Mouse (Mus musculus) neural tube, embryonic 12.5 days (tissue): ENCODE measurements around the gene Cox8b. TPM values are rescaled to one million over a fixed set of nuclear protein-coding genes. Genes with fewer than 3 reads are reported as not detected.

Experiments
- ATAC-seq: fragments of 200-750 bp; cut with Nextera tagmentation; 2 replicates; pipeline ENCODE4 v1.8.0; 2017; ENCODE audit warnings: low read depth, mild to moderate bottlenecking, moderate TSS enrichment, moderate library complexity; ENCODE audit not compliant: low FRiP score
- H3K27ac ChIP-seq: fragments of 300-500 bp; sonication (generic); 2 replicates; pipeline ENCODE4 v1.5.1; 2016
- H3K27me3 ChIP-seq: fragments of 300-500 bp; sonication (generic); replicated peaks from 2 replicates; pipeline ENCODE4 v1.6.1; 2016; ENCODE audit warnings: mild to moderate bottlenecking
- H3K36me3 ChIP-seq: fragments of 300-500 bp; sonication (generic); 2 replicates; pipeline ENCODE4 v1.6.1; 2016; ENCODE audit warnings: mild to moderate bottlenecking
- H3K4me1 ChIP-seq: fragments of 300-500 bp; sonication (generic); 2 replicates; pipeline ENCODE4 v1.6.1; 2016
- H3K4me2 ChIP-seq: fragments of 300-500 bp; sonication (generic); replicated peaks from 2 replicates; pipeline ENCODE4 v1.6.1; 2016; ENCODE audit warnings: mild to moderate bottlenecking
- H3K4me3 ChIP-seq: fragments of 300-500 bp; sonication (generic); 2 replicates; pipeline ENCODE4 v1.5.1; 2016
- H3K9ac ChIP-seq: fragments of 300-500 bp; sonication (generic); 2 replicates; pipeline ENCODE4 v1.6.1; 2016; ENCODE audit warnings: mild to moderate bottlenecking
- H3K9me3 ChIP-seq: fragments of 300-500 bp; sonication (generic); 2 replicates; pipeline ENCODE4 v1.6.1; 2016; ENCODE audit warnings: mild to moderate bottlenecking
- WGBS: fragments of 180-500 bp; shearing (Covaris S2); methylation state at CpG from one replicate; pipeline ENCODE4 v1.1.7; 2016; 5-methylcytosine and 5-hydroxymethylcytosine counted together
- polyA plus RNA-seq: library from polyadenylated mRNA; unstranded; fragments of >200 nt; fragmentation: Nextera tagmentation; extraction: Ambion mirVana; gene quantifications from 2 replicates; pipeline ENCODE4 v1.2.1, GENCODE M21; 2016

Gene Cox8b
- 1.9 and 2.2 TPM in 2 replicates for polyA plus RNA-seq

- Histone ChIP-seq H3K4me3 (no peak within 1 kb of the TSS), H3K4me1 (no peaks in the 10 kb centered on the region), H3K27me3 (no peaks in the 10 kb centered on the region), H3K27ac (no peak within 1 kb of the TSS), H3K9me3 (no peaks in the 10 kb centered on the region), H3K4me2 (no peak within 1 kb of the TSS), H3K9ac (no peak within 1 kb of the TSS), H3K36me3 (peaks cover 40% of the 10 kb centered on the region)
- WGBS, result 82% methylated on average over 10 of the region's 10 CpGs
- no peak for ATAC-seq
These were observed at the start of gene Cox8b for GRCm38 (mm10) chr7:140900220-140900619. Gene Cox8b, minus strand, starts transcription at chr7:140900446.

GRCm38 (mm10) chr7:140949255-140949654 lies 49.0 kb upstream of the Cox8b start:
- Histone ChIP-seq H3K9me3 (no peaks in the 10 kb centered on the region), H3K36me3 (peaks cover 11% of the 10 kb centered on the region), H3K4me2 (no peak overlapping the region), H3K27me3 (no peaks in the 10 kb centered on the region), H3K9ac (no peak overlapping the region), H3K4me3 (no peak overlapping the region), H3K27ac (no peak overlapping the region), H3K4me1 (peaks cover 19% of the 10 kb centered on the region)
- ATAC-seq, result no peak
- 89% methylated on average over 6 of the region's 6 CpGs for WGBS

GRCm38 (mm10) chr7:140948161-140948560 lies 47.9 kb upstream of the Cox8b start:
- peaks cover 11% of the 10 kb centered on the region for H3K36me3 ChIP-seq
- H3K4me3 ChIP-seq, result no peak overlapping the region
- no peaks in the 10 kb centered on the region for H3K9me3 ChIP-seq
- H3K27me3 ChIP-seq, result no peaks in the 10 kb centered on the region
- WGBS, result 90% methylated on average over 8 of the region's 8 CpGs
- H3K4me1 ChIP-seq, result peaks cover 19% of the 10 kb centered on the region
- no peak overlapping the region for H3K27ac ChIP-seq
- no peak for ATAC-seq
- H3K4me2 ChIP-seq, result no peak overlapping the region
- no peak overlapping the region for H3K9ac ChIP-seq

- H3K9ac ChIP-seq, result no peak overlapping the region
- no peak overlapping the region for H3K4me2 ChIP-seq
- 74% methylated on average over 7 of the region's 7 CpGs for WGBS
These were observed 46.7 kb upstream of the Cox8b start for GRCm38 (mm10) chr7:140946980-140947379.

GRCm38 (mm10) chr7:140946311-140946710 lies 46.1 kb upstream of the Cox8b start:
- Histone ChIP-seq H3K9ac (no peak overlapping the region), H3K4me1 (peaks cover 21% of the 10 kb centered on the region), H3K27ac (no peak overlapping the region), H3K4me3 (no peak overlapping the region), H3K36me3 (peaks cover 11% of the 10 kb centered on the region), H3K27me3 (no peaks in the 10 kb centered on the region), H3K9me3 (no peaks in the 10 kb centered on the region), H3K4me2 (no peak overlapping the region)
- WGBS, result 91% methylated on average over 10 of the region's 10 CpGs
- no peak for ATAC-seq

More at GRCm38 (mm10) chr7:140946980-140947379, 46.7 kb upstream of the Cox8b start:
- Histone ChIP-seq H3K27ac (no peak overlapping the region), H3K9me3 (no peaks in the 10 kb centered on the region), H3K4me1 (peaks cover 23% of the 10 kb centered on the region), H3K27me3 (no peaks in the 10 kb centered on the region), H3K36me3 (peaks cover 11% of the 10 kb centered on the region), H3K4me3 (no peak overlapping the region)
- no peak for ATAC-seq

GRCm38 (mm10) chr7:140945247-140945646 lies 45.0 kb upstream of the Cox8b start:
- WGBS, result 94% methylated on average over 5 of the region's 5 CpGs
- no peak overlapping the region for H3K27ac ChIP-seq
- H3K9me3 ChIP-seq, result no peaks in the 10 kb centered on the region
- H3K36me3 ChIP-seq, result peaks cover 11% of the 10 kb centered on the region
- peaks cover 11% of the 10 kb centered on the region for H3K4me1 ChIP-seq
- no peak overlapping the region for H3K4me2 ChIP-seq
- H3K4me3 ChIP-seq, result no peak overlapping the region
- H3K9ac ChIP-seq, result no peak overlapping the region
- no peak for ATAC-seq
- no peaks in the 10 kb centered on the region for H3K27me3 ChIP-seq

- H3K4me1 ChIP-seq, result peaks cover 12% of the 10 kb centered on the region; the same call in 1 of the 2 replicates
- H3K27me3 ChIP-seq, result no peaks in the 10 kb centered on the region
- no peaks in the 10 kb centered on the region for H3K9me3 ChIP-seq
- H3K4me3 ChIP-seq, result no peak overlapping the region
- ATAC-seq, result no peak
- H3K27ac ChIP-seq, result no peak overlapping the region
- no peak overlapping the region for H3K4me2 ChIP-seq
- 91% methylated on average over 7 of the region's 7 CpGs for WGBS
- H3K36me3 ChIP-seq, result peaks cover 11% of the 10 kb centered on the region
- H3K9ac ChIP-seq, result no peak overlapping the region
These were observed 44.0 kb upstream of the Cox8b start for GRCm38 (mm10) chr7:140944236-140944635.

GRCm38 (mm10) chr7:140943356-140943755 lies 43.1 kb upstream of the Cox8b start:
- Histone ChIP-seq H3K9ac (no peak overlapping the region), H3K27ac (no peak overlapping the region), H3K4me3 (no peak overlapping the region), H3K9me3 (no peaks in the 10 kb centered on the region), H3K4me2 (no peak overlapping the region; the same call in 1 of the 2 replicates), H3K4me1 (peaks cover 12% of the 10 kb centered on the region; the same call in 1 of the 2 replicates), H3K36me3 (peaks cover 7% of the 10 kb centered on the region), H3K27me3 (no peaks in the 10 kb centered on the region)
- no peak for ATAC-seq
- 94% methylated on average over 4 of the region's 4 CpGs for WGBS

- no peak for ATAC-seq
These were observed 42.6 kb upstream of the Cox8b start for GRCm38 (mm10) chr7:140942811-140943210.

GRCm38 (mm10) chr7:140942341-140942740 lies 42.1 kb upstream of the Cox8b start:
- Histone ChIP-seq H3K4me3 (peak overlapping the region; percentile 46), H3K27ac (no peak overlapping the region), H3K9me3 (no peaks in the 10 kb centered on the region), H3K9ac (peak overlapping the region; percentile 54; the same call in 1 of the 2 replicates), H3K4me2 (peak overlapping the region; percentile 58), H3K36me3 (no peaks in the 10 kb centered on the region), H3K27me3 (no peaks in the 10 kb centered on the region), H3K4me1 (peaks cover 12% of the 10 kb centered on the region; the same call in 1 of the 2 replicates)
- ATAC-seq, result no peak
- 69% methylated on average over 9 of the region's 9 CpGs for WGBS

More at GRCm38 (mm10) chr7:140942811-140943210, 42.6 kb upstream of the Cox8b start:
- H3K9me3 ChIP-seq, result no peaks in the 10 kb centered on the region
- H3K4me3 ChIP-seq, result no peak overlapping the region
- H3K4me1 ChIP-seq, result peaks cover 12% of the 10 kb centered on the region; the same call in 1 of the 2 replicates
- H3K27me3 ChIP-seq, result no peaks in the 10 kb centered on the region
- peaks cover 2% of the 10 kb centered on the region; the same call in 1 of the 2 replicates for H3K36me3 ChIP-seq
- 92% methylated on average over 10 of the region's 10 CpGs for WGBS
- H3K9ac ChIP-seq, result no peak overlapping the region
- no peak overlapping the region; the same call in 1 of the 2 replicates for H3K4me2 ChIP-seq
- H3K27ac ChIP-seq, result no peak overlapping the region

- peak; percentile 87 for ATAC-seq
- 3% methylated on average over 33 of the region's 33 CpGs for WGBS
- Histone ChIP-seq H3K4me1 (peaks cover 12% of the 10 kb centered on the region; the same call in 1 of the 2 replicates), H3K4me2 (peak within 1 kb of the TSS; percentile 58), H3K27me3 (no peaks in the 10 kb centered on the region), H3K36me3 (no peaks in the 10 kb centered on the region), H3K4me3 (peak within 1 kb of the TSS; percentile 46), H3K9ac (peak within 1 kb of the TSS; percentile 54), H3K9me3 (no peaks in the 10 kb centered on the region), H3K27ac (no peak within 1 kb of the TSS)
These were observed 41.2 kb upstream of the Cox8b start, which contains the start of gene Pgghg for GRCm38 (mm10) chr7:140941222-140942051. Gene Pgghg, plus strand, starts transcription at chr7:140941391.

GRCm38 (mm10) chr7:140939669-140940171 lies 39.5 kb upstream of the Cox8b start:
- H3K27ac ChIP-seq, result no peak overlapping the region
- H3K4me2 ChIP-seq, result peak overlapping the region; percentile 32

More at GRCm38 (mm10) chr7:140939669-140940171, 39.5 kb upstream of the Cox8b start:
- 5% methylated on average over 8 of the region's 8 CpGs for WGBS
- Histone ChIP-seq H3K9ac (no peak overlapping the region), H3K27me3 (no peaks in the 10 kb centered on the region), H3K36me3 (no peaks in the 10 kb centered on the region), H3K4me3 (no peak overlapping the region), H3K4me1 (peaks cover 12% of the 10 kb centered on the region; the same call in 1 of the 2 replicates), H3K9me3 (no peaks in the 10 kb centered on the region)
- ATAC-seq, result 0 out of 2 replicates have a peak, but pooled peaks have one; percentile 27
